In the genomic region with DNA sequence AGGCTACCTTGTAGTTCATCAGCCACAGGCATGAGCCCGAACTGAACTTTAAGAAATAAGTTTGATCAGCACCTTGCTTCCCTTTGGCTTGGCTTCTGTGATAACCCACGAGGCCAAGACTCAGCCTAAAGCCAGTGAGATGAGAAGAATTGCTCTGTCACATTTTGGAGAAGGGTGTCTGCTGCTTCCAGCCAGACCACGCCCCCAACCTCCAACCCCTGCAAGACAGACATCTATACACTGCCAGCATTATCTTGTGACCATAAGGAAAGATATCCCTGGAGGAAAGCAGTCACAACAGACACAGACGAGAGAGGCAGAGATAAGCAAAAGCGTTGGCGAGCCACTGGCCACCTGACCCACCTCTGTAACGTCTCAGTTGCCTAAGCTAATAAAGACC, we compare ENCODE assay signal across 19 mouse cellular contexts.
"Had no signal": no experiment of that assay in that cellular context is flagged by ENCODE, and none has a peak within 500 bp of the region (broad histone marks: within the 10 kb centered on the region; RNA-seq: fewer than 3 reads in every experiment).

No protein-coding gene starts in this region.

- H3K27ac ChIP-seq: kidney, postnatal 0 days; left cerebral cortex, adult 2 months; limb, embryonic 10.5 days; limb, embryonic 13.5 days; liver, embryonic 15.5 days; stomach, embryonic 15.5 days had no signal

- H3K4me2 ChIP-seq: limb, embryonic 13.5 days; liver, embryonic 15.5 days; midbrain, embryonic 11.5 days; stomach, embryonic 15.5 days had no signal

- H3K36me3 ChIP-seq: limb, embryonic 10.5 days; limb, embryonic 13.5 days; liver, embryonic 15.5 days; stomach, embryonic 15.5 days had no signal

- H3K4me1 ChIP-seq: liver, embryonic 15.5 days; stomach, embryonic 15.5 days had no signal

- DNase-seq: kidney, adult 18-20 months; kidney, adult 9 months; kidney, postnatal 36 days; layer of hippocampus, postnatal 36 days; lung, adult 2 months; lung, postnatal 14 days; lung, postnatal 4 days; midbrain, embryonic 14.5 days; retina, postnatal 1 day; right cerebral cortex, postnatal 25 days; spleen, adult 18-20 months; thymus, postnatal 25 days had no signal

- H3K27me3 ChIP-seq: limb, embryonic 13.5 days; liver, embryonic 15.5 days; stomach, embryonic 15.5 days had no signal

- H3K9ac ChIP-seq: limb, embryonic 13.5 days; liver, embryonic 15.5 days; stomach, embryonic 15.5 days had no signal

- H3K9me3 ChIP-seq: limb, embryonic 10.5 days; limb, embryonic 13.5 days; liver, embryonic 15.5 days; stomach, embryonic 15.5 days had no signal

- H3K4me3 ChIP-seq: left cerebral cortex, adult 2 months; limb, embryonic 10.5 days; limb, embryonic 13.5 days; liver, embryonic 15.5 days; stomach, embryonic 15.5 days had no signal
